Mouse (Mus musculus) left cerebral cortex, postnatal 14 days (tissue): ENCODE results near the gene Nln. TPM values are rescaled to one million over a fixed set of nuclear protein-coding genes. Genes with fewer than 3 reads are reported as not detected.

Experiments
- DNase-seq, 2 experiments: peaks; one replicate each; pipeline ENCODE4 v3.0.0; 2021 to 2022; ENCODE audit warnings: low spot score in 2 of 2, mixed read lengths in 1 of 2
- intact Hi-C: fragments of 180-260 bp; cut with DNase I; formaldehyde crosslinking; loops from one replicate; pipeline ENCODE4 v1.15.1; 2025
- total RNA-seq, 2 experiments: library from RNA; stranded (reverse); gene quantifications; 2 replicates each; pipeline ENCODE4 v1.2.3; 2021

The Nln gene
- total RNA-seq, 2 experiments from 2014 or later, result 31.2 to 31.6 TPM

- intact Hi-C loops, result loop anchor here (5.0 kb wide), 1 partner anchor 109 kb away; the partner anchor contains the start of gene Erbin
- DNase-seq, result no peak
Measured at GRCm38 (mm10) chr13:104030956-104031355, 78.5 kb downstream of the Nln start.

GRCm38 (mm10) chr13:104029511-104029910 lies 79.9 kb downstream of the Nln start:
- DNase-seq, result no peak
- intact Hi-C loops, result loop anchor here (10.0 kb wide), 1 partner anchor 225 kb away; no protein-coding TSS in a partner anchor

GRCm38 (mm10) chr13:104029089-104029488 lies 80.3 kb downstream of the Nln start:
- no peak for DNase-seq
- intact Hi-C loops, result loop anchor here (10.0 kb wide), 1 partner anchor 224 kb away; no protein-coding TSS in a partner anchor

- intact Hi-C loops, result loop anchor here (10.0 kb wide), 1 partner anchor 222 kb away; no protein-coding TSS in a partner anchor
- DNase-seq, result no peak
Measured at GRCm38 (mm10) chr13:104026525-104026924, 82.9 kb downstream of the Nln start.

GRCm38 (mm10) chr13:104025710-104025995 lies 83.8 kb downstream of the Nln start:
- DNase-seq, result no peak
- intact Hi-C loops, result loop anchor here (10.0 kb wide), 1 partner anchor 221 kb away; no protein-coding TSS in a partner anchor

GRCm38 (mm10) chr13:104024856-104025709 lies 84.3 kb downstream of the Nln start:
- intact Hi-C loops, result loop anchor here (10.0 kb wide), 1 partner anchor 220 kb away; no protein-coding TSS in a partner anchor
- DNase-seq, result no peak

- intact Hi-C loops, result loop anchor here (10.0 kb wide), 1 partner anchor 219 kb away; no protein-coding TSS in a partner anchor
Measured at GRCm38 (mm10) chr13:104024275-104024674, 85.1 kb downstream of the Nln start.

GRCm38 (mm10) chr13:104023356-104023911 lies 86.0 kb downstream of the Nln start:
- peak; percentile 30 to 46 for DNase-seq
- intact Hi-C loops, result loop anchor here (10.0 kb wide), 1 partner anchor 219 kb away; no protein-coding TSS in a partner anchor

More at GRCm38 (mm10) chr13:104024275-104024674, 85.1 kb downstream of the Nln start:
- no peak for DNase-seq

GRCm38 (mm10) chr13:104018466-104019076 lies 90.8 kb downstream of the Nln start:
- no peak for DNase-seq
- intact Hi-C loops, result no loop called here

GRCm38 (mm10) chr13:104015246-104016105 lies 93.9 kb downstream of the Nln start:
- intact Hi-C loops, result no loop called here
- DNase-seq, result no peak

GRCm38 (mm10) chr13:104014038-104014437 lies 95.4 kb downstream of the Nln start:
- intact Hi-C loops, result no loop called here
- no peak for DNase-seq

- intact Hi-C loops, result no loop called here
- no peak for DNase-seq
Measured at GRCm38 (mm10) chr13:104013380-104013779, 96.0 kb downstream of the Nln start.

- intact Hi-C loops, result no loop called here
- no peak for DNase-seq
Measured at GRCm38 (mm10) chr13:104012214-104012833, 97.1 kb downstream of the Nln start.

- intact Hi-C loops, result no loop called here
Measured at GRCm38 (mm10) chr13:104011289-104011688, 98.1 kb downstream of the Nln start.

GRCm38 (mm10) chr13:104005231-104005845 lies 104.1 kb downstream of the Nln start:
- DNase-seq, result no peak
- intact Hi-C loops, result no loop called here

More at GRCm38 (mm10) chr13:104011289-104011688, 98.1 kb downstream of the Nln start:
- no peak for DNase-seq

- no peak for DNase-seq
Measured at GRCm38 (mm10) chr13:103994085-103994455, 115.3 kb downstream of the Nln start.

GRCm38 (mm10) chr13:103993142-103994084 lies 116.0 kb downstream of the Nln start:
- DNase-seq, result no peak
- intact Hi-C loops, result no loop called here

More at GRCm38 (mm10) chr13:103994085-103994455, 115.3 kb downstream of the Nln start:
- intact Hi-C loops, result no loop called here
